Mouse (Mus musculus): Measurements from ENCODE around the gene Rln1. TPM values are rescaled to one million over a fixed set of nuclear protein-coding genes. Genes with fewer than 3 reads are reported as not detected.

Rln1 gene
- 0.14 and 0.57 TPM in 2 replicates for polyA plus RNA-seq (2015; fragmentation: Nextera tagmentation; extraction: Ambion mirVana)

DNA sequence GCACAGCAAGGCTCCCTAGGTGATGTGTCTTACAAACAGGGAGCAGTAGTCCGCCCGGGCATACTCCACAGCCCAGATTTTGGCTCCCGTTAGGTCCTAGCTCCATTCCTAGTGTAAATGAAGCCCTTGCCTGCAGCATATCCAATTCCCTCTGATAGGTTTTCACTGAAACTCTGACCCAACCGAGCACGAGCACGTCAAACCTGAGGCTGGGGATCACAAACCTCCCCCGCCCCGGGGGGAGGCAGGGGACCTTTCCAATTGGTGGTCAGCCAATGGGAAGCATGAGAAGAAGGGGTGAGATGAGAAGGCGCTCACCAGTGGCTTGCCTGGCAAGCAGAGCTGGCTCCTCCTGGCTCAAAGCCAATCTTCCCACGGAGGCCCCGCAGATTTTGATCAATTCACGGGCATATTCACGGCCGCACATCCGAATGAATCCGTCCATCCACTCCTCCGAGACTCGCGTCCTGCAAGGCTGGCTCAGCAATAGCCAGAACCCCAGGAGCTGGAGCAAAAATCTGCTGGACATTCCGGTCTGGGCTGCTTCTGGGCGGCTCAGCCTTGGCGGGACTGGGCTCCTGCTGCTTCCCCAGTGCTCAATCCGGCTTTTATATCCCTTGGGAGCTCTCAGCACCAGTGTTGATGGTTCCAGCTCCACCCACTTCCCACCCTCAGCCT is at the start of gene Rln1:
Gene Rln1, minus strand, starts transcription at position 603 of the 678 bp plus-strand sequence.
- peak within 1 kb of the TSS; percentile 76 for H3K4me2 ChIP-seq
- H3K9me3 ChIP-seq, result no peaks in the 10 kb centered on the region
- 1% methylated on average over 23 of the region's 23 CpGs for WGBS
- H3K4me1 ChIP-seq, result peaks cover 7% of the 10 kb centered on the region
- H3K27ac ChIP-seq, result no peak within 1 kb of the TSS
- ATAC-seq (ENCODE audit: insufficient number of reproducible peaks, low FRiP score, low TSS enrichment, low read depth), result no peak
- peak within 1 kb of the TSS; percentile 39 for H3K4me3 ChIP-seq
- H3K36me3 ChIP-seq, result no peaks in the 10 kb centered on the region
- peak within 1 kb of the TSS; percentile 39 for H3K9ac ChIP-seq
- H3K27me3 ChIP-seq, result no peaks in the 10 kb centered on the region

DNA sequence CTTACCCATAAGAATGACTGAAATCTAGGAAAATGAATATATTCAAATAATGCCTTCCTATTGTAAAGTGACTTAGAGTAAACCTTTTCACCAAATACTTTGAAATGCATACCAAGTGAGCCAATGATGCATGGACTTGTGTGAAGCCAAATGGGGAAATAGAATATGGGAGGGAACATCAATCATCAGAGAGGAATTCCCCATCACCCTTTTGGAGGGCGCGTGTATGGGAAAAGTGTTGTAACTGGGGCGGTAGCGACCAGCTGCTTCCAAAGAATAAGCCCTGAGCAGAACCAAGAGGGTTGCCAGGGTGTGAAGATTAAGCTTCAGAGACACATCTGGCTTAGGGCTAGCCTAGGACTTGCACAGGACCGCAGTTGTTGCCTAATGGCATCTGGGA is 48.9 kb upstream of the Rln1 start:
- Histone ChIP-seq H3K36me3 (no peaks in the 10 kb centered on the region), H3K27ac (no peak overlapping the region), H3K4me2 (no peak overlapping the region), H3K9me3 (no peaks in the 10 kb centered on the region), H3K4me3 (no peak overlapping the region), H3K27me3 (no peaks in the 10 kb centered on the region), H3K9ac (no peak overlapping the region), H3K4me1 (no peaks in the 10 kb centered on the region)
- no peak for ATAC-seq (ENCODE audit: insufficient number of reproducible peaks, low FRiP score, low TSS enrichment, low read depth)
- WGBS, result 92% methylated on average over 5 of the region's 5 CpGs

DNA sequence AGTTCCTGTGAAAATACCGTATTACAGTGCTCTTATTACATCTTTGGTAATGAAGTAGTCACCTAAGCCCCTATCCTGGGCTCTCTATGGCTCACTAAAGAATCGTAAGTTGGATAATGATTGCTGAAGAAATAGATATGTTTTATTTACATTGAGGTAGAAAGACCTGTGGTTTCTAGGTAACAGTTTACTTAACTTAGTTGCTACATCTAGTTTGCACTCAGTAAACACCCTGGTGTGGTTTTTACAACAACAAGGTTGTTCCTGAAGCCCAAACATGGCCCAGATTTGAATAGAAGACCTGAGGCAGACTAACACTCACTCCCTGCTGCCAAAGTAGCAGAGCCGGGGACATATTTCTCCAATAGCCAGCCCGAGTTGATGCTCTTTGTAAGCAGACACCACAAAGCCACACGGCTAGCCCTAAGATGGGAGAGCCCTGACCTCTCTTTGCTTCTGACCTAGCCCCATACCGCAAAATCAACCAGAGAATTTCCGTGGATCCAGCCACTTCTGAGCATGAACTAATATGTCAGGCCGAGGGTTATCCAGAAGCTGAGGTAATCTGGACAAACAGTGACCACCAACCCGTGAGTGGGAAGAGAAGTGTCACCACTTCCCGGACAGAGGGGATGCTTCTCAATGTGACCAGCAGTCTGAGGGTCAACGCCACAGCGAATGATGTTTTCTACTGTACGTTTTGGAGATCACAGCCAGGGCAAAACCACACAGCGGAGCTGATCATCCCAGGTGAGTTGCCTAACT is 45.6 kb upstream of the Rln1 start:
- Histone ChIP-seq H3K9me3 (no peaks in the 10 kb centered on the region), H3K27ac (no peak overlapping the region), H3K4me2 (no peak overlapping the region), H3K4me3 (no peak overlapping the region), H3K4me1 (no peaks in the 10 kb centered on the region), H3K27me3 (no peaks in the 10 kb centered on the region), H3K36me3 (no peaks in the 10 kb centered on the region), H3K9ac (no peak overlapping the region)
- no peak for ATAC-seq (ENCODE audit: insufficient number of reproducible peaks, low FRiP score, low TSS enrichment, low read depth)
- WGBS, result 85% methylated on average over 14 of the region's 14 CpGs

DNA sequence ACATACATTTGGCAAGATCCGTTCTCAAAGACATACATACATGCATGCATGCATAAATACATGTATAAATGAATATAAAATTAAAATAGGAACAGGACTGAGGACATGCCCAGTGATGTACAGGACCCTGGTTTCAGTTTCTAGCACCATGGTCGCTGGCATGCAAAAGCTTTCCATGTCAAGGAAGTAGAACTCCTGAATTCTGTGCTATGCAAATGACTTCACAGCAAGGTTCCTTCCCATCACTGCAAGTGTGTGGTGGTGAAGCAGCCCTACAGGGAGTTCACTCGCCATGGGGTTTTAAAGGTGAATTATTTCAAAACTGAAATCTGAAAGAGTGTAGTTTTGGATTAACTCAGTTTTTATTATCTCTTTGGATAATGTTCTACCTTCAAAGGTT is 41.9 kb upstream of the Rln1 start:
- no peak overlapping the region for H3K4me3 ChIP-seq
- no peaks in the 10 kb centered on the region for H3K27me3 ChIP-seq
- no peaks in the 10 kb centered on the region for H3K4me1 ChIP-seq
- H3K9ac ChIP-seq, result no peak overlapping the region
- H3K27ac ChIP-seq, result no peak overlapping the region
- WGBS, result 78% methylated on average over 3 of the region's 3 CpGs
- no peaks in the 10 kb centered on the region for H3K9me3 ChIP-seq
- H3K4me2 ChIP-seq, result no peak overlapping the region
- no peak for ATAC-seq (ENCODE audit: insufficient number of reproducible peaks, low FRiP score, low TSS enrichment, low read depth)
- no peaks in the 10 kb centered on the region for H3K36me3 ChIP-seq

DNA sequence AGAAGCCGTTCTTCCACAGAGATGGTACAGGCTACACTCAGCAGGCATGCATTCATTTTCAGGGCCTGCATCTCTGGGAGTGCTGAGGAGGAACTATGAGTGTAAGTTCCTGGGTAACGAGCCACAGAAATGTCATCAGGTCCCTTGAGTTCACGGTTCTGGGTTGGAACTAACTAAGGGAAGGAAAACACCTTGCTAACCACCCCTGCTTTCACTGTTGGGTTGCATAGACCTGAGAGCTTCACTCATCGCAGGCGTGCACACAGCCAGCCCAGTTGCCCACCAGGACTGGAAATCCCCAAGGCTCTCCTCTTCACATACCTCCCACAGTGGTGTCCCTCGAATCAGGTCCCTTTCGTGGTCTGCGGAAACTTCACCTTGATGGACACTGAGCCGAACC is 40.5 kb upstream of the Rln1 start:
- no peak for ATAC-seq (ENCODE audit: insufficient number of reproducible peaks, low FRiP score, low TSS enrichment, low read depth)
- Histone ChIP-seq H3K27me3 (no peaks in the 10 kb centered on the region), H3K4me1 (no peaks in the 10 kb centered on the region), H3K4me2 (no peak overlapping the region), H3K36me3 (no peaks in the 10 kb centered on the region), H3K9me3 (no peaks in the 10 kb centered on the region), H3K9ac (no peak overlapping the region), H3K4me3 (no peak overlapping the region), H3K27ac (no peak overlapping the region)
- WGBS, result 86% methylated on average over 9 of the region's 9 CpGs

DNA sequence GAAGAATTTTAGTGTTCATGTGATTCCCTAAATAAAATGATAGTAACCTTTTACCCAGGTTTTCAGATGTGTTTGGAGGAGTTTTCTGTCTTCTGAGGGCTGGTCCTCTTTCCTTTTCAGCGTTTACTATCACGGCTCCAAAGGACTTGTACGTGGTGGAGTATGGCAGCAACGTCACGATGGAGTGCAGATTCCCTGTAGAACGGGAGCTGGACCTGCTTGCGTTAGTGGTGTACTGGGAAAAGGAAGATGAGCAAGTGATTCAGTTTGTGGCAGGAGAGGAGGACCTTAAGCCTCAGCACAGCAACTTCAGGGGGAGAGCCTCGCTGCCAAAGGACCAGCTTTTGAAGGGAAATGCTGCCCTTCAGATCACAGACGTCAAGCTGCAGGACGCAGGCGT is 39.0 kb upstream of the Rln1 start:
- H3K27ac ChIP-seq, result no peak overlapping the region
- H3K4me3 ChIP-seq, result no peak overlapping the region
- no peaks in the 10 kb centered on the region for H3K4me1 ChIP-seq
- H3K4me2 ChIP-seq, result peak overlapping the region; percentile 29
- no peak for ATAC-seq (ENCODE audit: insufficient number of reproducible peaks, low FRiP score, low TSS enrichment, low read depth)
- H3K36me3 ChIP-seq, result no peaks in the 10 kb centered on the region
- H3K9me3 ChIP-seq, result no peaks in the 10 kb centered on the region
- no peak overlapping the region for H3K9ac ChIP-seq
- 38% methylated on average over 11 of the region's 11 CpGs for WGBS
- no peaks in the 10 kb centered on the region for H3K27me3 ChIP-seq

DNA sequence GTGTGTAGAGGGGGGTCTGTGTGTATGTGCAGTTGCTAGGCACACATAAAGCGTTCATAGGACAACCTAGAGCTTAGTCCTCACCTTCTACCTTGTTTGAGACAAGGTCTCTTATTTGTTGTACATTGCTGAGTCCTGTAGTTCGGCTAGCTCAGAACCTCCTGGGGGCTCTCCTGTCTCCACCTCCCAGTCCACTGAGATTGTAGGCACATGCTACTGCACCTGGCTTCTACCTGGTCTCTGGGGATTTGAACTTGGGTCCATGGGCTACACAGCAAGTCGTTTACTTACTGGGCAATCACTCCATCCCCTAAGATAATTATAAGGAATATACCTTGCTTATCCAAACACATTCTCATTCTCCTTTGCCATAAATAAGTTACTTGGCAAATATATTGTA is 38.2 kb upstream of the Rln1 start:
- no peak for ATAC-seq (ENCODE audit: insufficient number of reproducible peaks, low FRiP score, low TSS enrichment, low read depth)
- Histone ChIP-seq H3K4me3 (no peak overlapping the region), H3K9me3 (no peaks in the 10 kb centered on the region), H3K27me3 (no peaks in the 10 kb centered on the region), H3K9ac (no peak overlapping the region), H3K27ac (no peak overlapping the region), H3K36me3 (no peaks in the 10 kb centered on the region), H3K4me2 (no peak overlapping the region), H3K4me1 (no peaks in the 10 kb centered on the region)
- 84% methylated on average over 3 of the region's 3 CpGs for WGBS

DNA sequence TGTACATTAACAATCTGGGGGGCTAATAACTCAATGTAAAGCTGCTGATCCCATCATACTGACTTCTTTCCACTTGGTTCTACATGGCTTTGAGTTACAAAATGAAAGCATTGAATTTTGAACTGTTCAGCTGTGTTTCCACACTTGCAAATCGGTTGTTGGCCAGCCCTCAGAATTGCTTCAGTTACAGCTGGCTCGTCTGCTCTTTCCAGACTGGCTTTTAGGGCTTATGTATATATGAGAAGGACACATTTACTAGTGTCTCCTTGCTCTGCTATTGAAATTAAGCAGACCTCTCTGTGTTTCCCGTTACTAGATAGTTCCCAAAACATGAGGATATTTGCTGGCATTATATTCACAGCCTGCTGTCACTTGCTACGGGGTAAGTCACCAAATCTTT is 37.7 kb upstream of the Rln1 start:
- Histone ChIP-seq H3K9ac (no peak overlapping the region), H3K27ac (no peak overlapping the region; the same call in 1 of the 2 replicates), H3K27me3 (no peaks in the 10 kb centered on the region), H3K4me1 (0 out of 2 replicates have a peak, but pooled peaks cover 3% of the 10 kb centered on the region), H3K4me3 (0 out of 2 replicates have a peak overlapping the region, but pooled peaks have one; percentile 0), H3K9me3 (no peaks in the 10 kb centered on the region), H3K4me2 (peak overlapping the region; percentile 13), H3K36me3 (no peaks in the 10 kb centered on the region)
- ATAC-seq (ENCODE audit: insufficient number of reproducible peaks, low FRiP score, low TSS enrichment, low read depth), result no peak
- WGBS, result 32% methylated on average over 4 of the region's 4 CpGs

DNA sequence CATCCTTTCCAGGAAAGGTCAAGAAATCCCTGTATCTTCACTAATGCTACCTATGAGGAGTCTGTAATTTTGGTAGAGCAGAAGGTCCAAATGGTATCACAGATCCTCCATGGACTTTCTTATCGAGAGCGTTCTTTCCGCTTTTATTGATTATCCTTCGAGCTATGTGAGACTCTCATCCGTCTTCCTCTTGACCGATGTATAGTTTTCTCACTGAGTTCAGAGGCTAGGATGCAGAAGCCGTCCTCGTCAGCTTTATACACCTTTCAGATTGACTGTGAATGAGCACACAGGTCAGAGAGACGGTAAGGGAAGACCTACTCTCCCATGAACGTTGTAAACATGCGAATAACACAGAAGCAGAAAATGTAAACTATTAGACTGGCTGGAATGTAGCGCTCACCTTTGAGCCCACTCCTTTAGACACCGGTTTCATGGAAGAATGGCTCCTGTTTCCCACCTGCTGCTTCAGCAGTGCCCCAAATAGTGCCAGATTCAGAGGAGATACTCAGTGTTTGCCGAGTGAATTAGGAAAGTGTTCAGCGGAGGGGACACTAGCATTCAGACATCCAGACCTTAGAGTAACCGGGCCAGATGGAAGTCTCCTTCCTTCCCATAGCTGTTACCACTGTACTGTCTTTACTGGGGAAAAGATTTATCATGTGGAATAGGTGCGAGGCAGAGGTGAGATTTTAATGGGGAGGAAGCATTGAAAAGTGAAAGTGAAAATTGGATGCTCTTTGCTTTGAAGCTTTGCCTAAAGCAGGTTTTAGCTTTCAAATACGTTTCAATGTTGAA is 37.0 kb upstream of the Rln1 start:
- no peak overlapping the region for H3K9ac ChIP-seq
- no peaks in the 10 kb centered on the region for H3K36me3 ChIP-seq
- H3K4me1 ChIP-seq, result peaks cover 5% of the 10 kb centered on the region; the same call in 1 of the 2 replicates
- 0 out of 2 replicates have a peak overlapping the region, but pooled peaks have one; percentile 0 for H3K4me3 ChIP-seq
- peak overlapping the region; percentile 13 for H3K4me2 ChIP-seq
- H3K9me3 ChIP-seq, result no peaks in the 10 kb centered on the region
- WGBS, result 73% methylated on average over 18 of the region's 18 CpGs
- no peak overlapping the region; the same call in 1 of the 2 replicates for H3K27ac ChIP-seq
- no peaks in the 10 kb centered on the region for H3K27me3 ChIP-seq
- no peak for ATAC-seq (ENCODE audit: insufficient number of reproducible peaks, low FRiP score, low TSS enrichment, low read depth)

DNA sequence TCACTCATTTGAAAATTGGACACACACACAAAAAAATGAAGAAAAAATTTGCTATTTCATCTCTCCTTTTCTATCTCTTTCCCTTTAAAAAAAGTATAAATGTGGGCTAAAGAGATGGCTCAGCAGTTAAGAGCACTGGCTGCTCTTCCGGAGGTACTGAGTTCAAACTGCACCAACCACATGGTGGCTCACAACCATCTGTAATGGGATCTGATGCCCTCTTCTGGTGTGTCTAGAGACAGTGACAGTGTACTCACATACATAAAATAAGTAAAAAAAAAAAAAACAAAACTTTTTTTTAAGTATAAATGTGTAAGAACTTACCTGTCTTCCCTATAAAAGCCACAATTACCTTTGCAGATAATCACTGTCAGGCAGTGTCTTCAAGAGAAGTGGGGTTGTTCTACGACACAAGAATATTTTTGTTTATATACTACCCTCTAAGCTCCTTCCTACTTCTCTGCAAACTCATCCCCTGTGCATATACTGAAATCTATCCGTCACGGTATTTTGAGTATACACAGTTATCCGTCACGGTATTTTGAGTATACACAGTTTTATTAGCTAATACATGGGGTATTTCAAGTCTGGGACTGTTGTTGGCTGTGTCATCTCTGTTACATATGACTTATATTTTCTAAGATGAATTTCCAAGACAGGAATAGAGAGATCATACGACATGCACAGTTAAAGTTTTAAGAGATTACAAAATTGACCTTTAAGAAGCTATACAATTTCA is 36.2 kb upstream of the Rln1 start:
- 82% methylated on average over 7 of the region's 7 CpGs for WGBS
- ATAC-seq (ENCODE audit: insufficient number of reproducible peaks, low FRiP score, low TSS enrichment, low read depth), result no peak
- H3K4me2 ChIP-seq, result no peak overlapping the region
- no peaks in the 10 kb centered on the region for H3K9me3 ChIP-seq
- H3K27me3 ChIP-seq, result no peaks in the 10 kb centered on the region
- H3K27ac ChIP-seq, result no peak overlapping the region
- peaks cover 5% of the 10 kb centered on the region; the same call in 1 of the 2 replicates for H3K4me1 ChIP-seq
- no peak overlapping the region for H3K4me3 ChIP-seq
- H3K36me3 ChIP-seq, result no peaks in the 10 kb centered on the region
- H3K9ac ChIP-seq, result no peak overlapping the region

DNA sequence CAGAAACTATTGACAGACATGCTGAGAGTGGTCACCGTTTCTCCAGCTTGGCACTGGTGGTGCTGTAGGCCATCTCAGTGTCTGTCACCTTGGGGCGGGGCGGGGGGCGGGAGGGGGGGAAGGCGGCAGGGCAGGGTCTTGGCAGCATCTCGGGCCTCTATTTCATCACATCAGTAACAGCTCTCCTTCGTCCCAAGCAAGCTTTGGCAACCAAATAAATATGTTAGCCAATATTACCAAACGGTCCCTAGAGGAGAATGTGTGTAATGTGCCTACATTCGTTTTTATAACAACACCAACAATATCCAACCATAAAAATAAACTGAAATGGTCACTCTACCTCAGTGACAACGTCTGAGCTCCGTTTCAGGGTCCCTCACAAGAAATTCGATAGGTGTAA is 35.6 kb upstream of the Rln1 start:
- 55% methylated on average over 12 of the region's 12 CpGs for WGBS
- no peak overlapping the region for H3K4me3 ChIP-seq
- ATAC-seq (ENCODE audit: insufficient number of reproducible peaks, low FRiP score, low TSS enrichment, low read depth), result no peak

More for the DNA sequence above, 35.6 kb upstream of the Rln1 start:
- no peaks in the 10 kb centered on the region for H3K9me3 ChIP-seq
- H3K9ac ChIP-seq, result no peak overlapping the region
- H3K4me1 ChIP-seq, result peaks cover 5% of the 10 kb centered on the region; the same call in 1 of the 2 replicates
- no peak overlapping the region for H3K27ac ChIP-seq
- no peaks in the 10 kb centered on the region for H3K27me3 ChIP-seq
- H3K4me2 ChIP-seq, result no peak overlapping the region
- no peaks in the 10 kb centered on the region for H3K36me3 ChIP-seq

Data from limb, embryonic 15.5 days (tissue).